Mouse (Mus musculus): ENCODE measurements around the gene Hnrnpk. TPM values are rescaled to one million over a fixed set of nuclear protein-coding genes. Genes with fewer than 3 reads are reported as not detected.
"Not testable (repeated sequence)": the region's sequence is repeated elsewhere in the genome, so short reads cannot be mapped to it uniquely, and the experiment has no call there.

Hnrnpk gene
- polyA plus RNA-seq, 1 experiment from 2014 or later: 2,219 TPM

DNA sequence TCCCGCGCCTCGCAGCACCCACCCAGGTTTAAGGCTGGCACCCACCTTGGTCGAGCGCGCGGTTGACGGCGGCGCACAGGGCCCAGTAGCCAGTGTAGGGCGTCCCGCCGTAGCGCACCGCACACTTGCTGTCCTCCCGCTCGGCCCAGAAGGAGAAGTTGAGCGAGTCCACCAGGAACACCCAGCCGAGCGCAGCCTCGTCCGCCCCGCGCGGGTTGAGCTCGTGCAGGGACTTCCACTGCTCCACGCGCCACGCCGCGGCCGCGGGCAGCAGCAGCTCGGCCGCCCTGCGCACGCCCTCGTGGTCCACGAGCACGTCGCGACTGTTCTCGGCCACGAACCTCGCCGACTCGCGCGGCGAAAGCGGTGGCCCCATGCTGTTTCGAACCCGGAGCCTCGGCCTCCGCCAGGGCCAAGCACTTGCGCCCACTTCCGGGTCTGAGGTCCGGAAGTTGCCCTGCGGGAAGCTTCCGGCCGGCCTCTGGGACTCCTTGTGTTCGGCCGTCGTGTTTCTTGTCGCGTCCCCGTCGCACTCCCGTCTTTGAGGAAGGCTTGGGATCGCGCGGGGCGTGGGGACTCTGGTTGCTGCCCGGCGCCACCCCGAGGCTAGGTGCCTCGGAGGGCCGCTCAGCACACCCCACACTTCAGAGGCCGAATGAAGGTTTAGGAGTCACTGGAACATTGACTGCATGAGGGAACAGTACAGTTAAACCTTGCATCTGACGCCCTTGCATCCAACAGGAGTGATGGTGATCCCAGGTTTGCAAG, 18.2 kb downstream of the Hnrnpk start, which contains the start of gene 2210016F16Rik:
Gene 2210016F16Rik, minus strand, starts transcription at position 447 of the 768 bp plus-strand sequence.
- peak; percentile 72 for DNase-seq (ENCODE audit: extremely low spot score, low spot score)
- 4% methylated on average over 80 of the region's 80 CpGs for WGBS

DNA sequence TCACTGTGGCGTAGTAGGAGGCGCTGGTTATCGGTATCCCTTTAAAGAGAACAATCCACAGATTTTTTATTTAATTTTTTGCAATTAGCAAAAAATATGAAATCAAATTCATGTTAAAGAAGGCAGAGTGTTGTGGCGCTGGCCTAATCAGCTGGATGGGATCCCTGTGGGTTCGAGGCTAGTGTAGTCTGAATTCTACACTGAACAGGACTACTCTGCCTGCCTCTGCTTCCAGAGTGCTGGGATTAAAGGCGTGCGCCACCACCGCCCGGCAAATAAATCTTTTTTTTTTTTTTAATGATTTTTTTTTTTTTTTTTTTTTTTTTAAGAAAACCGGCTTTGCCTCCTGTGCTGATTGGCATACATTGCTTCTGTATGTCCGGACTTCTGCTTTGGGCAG, 18.8 kb downstream of the Hnrnpk start:
- H3K4me3 ChIP-seq: peak overlapping the region; percentile 87
- peak overlapping the region; percentile 92 for H3K27ac ChIP-seq

More for the DNA sequence above, 18.2 kb downstream of the Hnrnpk start, which contains the start of gene 2210016F16Rik:
- Histone ChIP-seq H3K36me3 (replicated peaks) (peaks cover 39% of the 10 kb centered on the region), H3K4me3 (peak within 1 kb of the TSS; percentile 87), H3K9me3 (peaks cover 24% of the 10 kb centered on the region), H3K4me1 (peaks cover 18% of the 10 kb centered on the region), H3K27ac (peak within 1 kb of the TSS; percentile 92), H3K27me3 (ENCODE audit: poor library complexity, severe bottlenecking) (no peaks in the 10 kb centered on the region)

DNA sequence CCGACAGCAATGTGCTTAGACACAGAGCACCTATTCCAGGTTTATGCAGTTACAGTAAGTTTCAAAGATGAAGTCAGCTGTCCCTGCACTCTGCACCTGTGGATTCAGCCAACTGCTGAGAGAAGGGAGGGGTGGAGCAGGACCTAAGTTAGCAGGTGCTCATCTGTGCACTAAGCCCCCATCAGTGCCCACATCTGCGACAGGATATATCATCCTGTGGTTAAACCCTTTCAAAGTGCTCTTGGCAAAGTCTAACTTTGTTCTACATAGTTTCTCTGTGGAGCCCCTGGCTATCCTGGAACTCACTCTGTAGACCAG, 30.0 kb downstream of the Hnrnpk start:
- Histone ChIP-seq H3K9me3 (peaks cover 11% of the 10 kb centered on the region; the same call in 1 of the 2 replicates), H3K27ac (no peak overlapping the region), H3K27me3 (ENCODE audit: poor library complexity, severe bottlenecking) (no peaks in the 10 kb centered on the region), H3K4me3 (no peak overlapping the region), H3K4me1 (no peaks in the 10 kb centered on the region), H3K36me3 (replicated peaks) (no peaks in the 10 kb centered on the region)
- no peak for DNase-seq (ENCODE audit: extremely low spot score, low spot score)
- 93% methylated on average over 2 of the region's 2 CpGs for WGBS

More for the DNA sequence above, 18.8 kb downstream of the Hnrnpk start:
- WGBS: 62% methylated on average over 11 of the region's 11 CpGs
- H3K4me1 ChIP-seq: peaks cover 18% of the 10 kb centered on the region
- peaks cover 30% of the 10 kb centered on the region for H3K9me3 ChIP-seq
- no peak for DNase-seq (ENCODE audit: extremely low spot score, low spot score)
- H3K36me3 ChIP-seq (replicated peaks): peaks cover 39% of the 10 kb centered on the region
- H3K27me3 ChIP-seq (ENCODE audit: poor library complexity, severe bottlenecking): no peaks in the 10 kb centered on the region

DNA sequence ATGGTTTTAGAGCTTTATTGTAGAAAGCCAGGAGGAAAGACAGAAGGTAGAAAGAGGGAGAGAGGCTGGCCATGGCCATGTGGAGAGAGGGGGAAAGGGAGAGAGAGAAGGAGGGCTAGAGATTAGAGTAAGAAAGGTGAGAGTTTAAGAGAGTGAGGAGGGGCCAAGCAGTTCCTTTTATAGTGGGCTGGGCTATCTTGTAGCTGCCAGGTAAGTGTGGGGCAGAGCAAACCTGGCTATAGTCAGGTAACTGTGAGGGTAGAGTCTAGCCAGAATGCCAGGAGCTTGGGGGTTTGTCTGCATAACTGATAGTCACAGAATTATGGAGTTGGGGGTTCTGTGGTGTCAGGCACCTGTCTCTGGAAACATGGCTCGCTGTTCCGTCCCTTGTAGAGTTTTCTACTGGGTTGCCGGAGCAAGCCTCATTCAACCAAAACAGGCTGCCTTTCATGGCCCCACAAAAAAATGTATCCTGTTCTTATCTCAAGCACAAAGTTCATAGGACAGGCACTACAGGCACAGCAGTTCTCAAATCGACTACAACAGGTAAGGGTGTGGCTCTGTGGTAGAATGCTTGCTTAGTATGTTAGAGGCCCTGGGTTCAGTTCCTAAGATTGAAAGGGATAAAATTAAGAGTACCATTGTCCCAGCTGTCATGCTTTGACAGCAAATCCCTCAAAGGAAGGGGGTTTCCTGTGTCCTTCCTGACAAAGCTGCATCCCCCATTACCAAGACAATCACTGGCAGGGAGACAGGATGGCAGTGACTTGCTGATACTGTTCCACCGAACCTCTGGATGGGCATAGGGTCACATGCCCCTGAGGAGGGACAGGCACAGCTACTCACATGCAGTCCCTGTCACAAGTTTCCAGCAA, 30.6 kb downstream of the Hnrnpk start:
- peaks cover 11% of the 10 kb centered on the region; the same call in 1 of the 2 replicates for H3K9me3 ChIP-seq

DNA sequence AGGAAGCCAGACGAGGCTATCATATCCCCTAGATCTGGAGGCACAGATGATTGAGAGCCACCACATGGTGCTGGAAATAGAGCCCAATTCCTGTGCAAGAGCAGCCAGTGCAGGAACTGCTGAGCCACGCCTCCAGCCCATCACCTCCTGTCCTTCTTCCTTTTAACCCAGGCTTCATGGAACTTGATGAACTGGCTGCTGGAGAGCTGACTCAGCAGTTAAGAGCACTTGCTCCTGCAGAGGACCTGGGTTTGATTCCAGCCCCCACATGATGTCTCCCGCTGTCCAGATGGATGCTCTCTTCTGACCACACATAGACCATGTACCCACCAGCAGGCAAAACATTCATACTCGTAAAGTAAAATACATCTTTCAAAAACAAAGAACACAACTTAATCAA, 34.3 kb downstream of the Hnrnpk start:
- no peaks in the 10 kb centered on the region for H3K9me3 ChIP-seq
- H3K4me1 ChIP-seq: no peaks in the 10 kb centered on the region
- WGBS: 85% methylated on average over 4 of the region's 4 CpGs
- DNase-seq (ENCODE audit: extremely low spot score, low spot score): no peak
- H3K27me3 ChIP-seq (ENCODE audit: poor library complexity, severe bottlenecking): no peaks in the 10 kb centered on the region
- H3K36me3 ChIP-seq (replicated peaks): no peaks in the 10 kb centered on the region
- no peak overlapping the region for H3K27ac ChIP-seq
- H3K4me3 ChIP-seq: no peak overlapping the region

More for the DNA sequence above, 30.6 kb downstream of the Hnrnpk start:
- no peaks in the 10 kb centered on the region for H3K27me3 ChIP-seq (ENCODE audit: poor library complexity, severe bottlenecking)
- WGBS: 92% methylated on average over 5 of the region's 5 CpGs
- H3K4me1 ChIP-seq: no peaks in the 10 kb centered on the region
- no peak for DNase-seq (ENCODE audit: extremely low spot score, low spot score)
- H3K4me3 ChIP-seq: no peak overlapping the region
- H3K36me3 ChIP-seq (replicated peaks): no peaks in the 10 kb centered on the region
- no peak overlapping the region for H3K27ac ChIP-seq

DNA sequence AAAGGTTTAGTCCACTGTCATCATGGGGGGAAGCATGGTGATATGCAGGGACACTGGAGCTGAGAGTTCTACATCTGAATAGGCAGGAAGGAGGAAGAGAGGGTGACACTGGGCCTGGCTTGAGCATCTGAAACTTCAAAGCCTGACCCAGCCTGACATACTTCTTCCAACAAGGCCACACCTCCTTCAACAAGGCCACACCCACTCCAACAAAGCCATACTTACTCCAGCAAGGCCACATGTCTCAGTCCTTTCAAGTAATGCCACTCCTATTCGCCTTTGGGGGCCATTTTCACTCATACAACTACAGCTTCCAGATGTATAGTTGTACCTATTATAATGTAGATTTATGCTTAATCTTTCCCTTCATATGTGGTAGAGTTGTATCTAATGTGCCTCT, 35.5 kb downstream of the Hnrnpk start:
- DNase-seq (ENCODE audit: extremely low spot score, low spot score): no peak
- Histone ChIP-seq H3K4me3 (no peak overlapping the region), H3K27me3 (ENCODE audit: poor library complexity, severe bottlenecking) (no peaks in the 10 kb centered on the region), H3K4me1 (no peaks in the 10 kb centered on the region), H3K27ac (no peak overlapping the region), H3K36me3 (replicated peaks) (no peaks in the 10 kb centered on the region), H3K9me3 (no peaks in the 10 kb centered on the region)
- WGBS: 79% methylated on average over 1 of the region's 1 CpGs

DNA sequence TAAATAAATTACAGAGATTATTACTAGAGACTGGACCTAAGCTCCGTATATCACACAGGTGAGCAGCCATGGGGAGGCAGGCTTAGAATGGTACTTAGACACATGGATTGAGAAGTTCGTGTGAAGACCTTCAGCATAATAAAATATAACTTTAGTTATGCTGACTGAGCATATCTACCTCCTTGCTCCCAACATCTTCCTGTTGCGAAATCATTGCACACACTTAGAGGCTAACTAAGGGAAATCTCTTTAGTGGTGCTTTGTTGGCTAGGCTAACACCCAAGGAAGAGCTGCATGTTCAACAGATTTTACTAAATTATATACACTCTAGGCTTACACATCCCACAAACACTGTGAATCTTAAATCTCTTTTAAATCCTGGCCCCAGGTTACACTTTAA, 36.8 kb downstream of the Hnrnpk start:
- DNase-seq (ENCODE audit: extremely low spot score, low spot score): no peak
- no peak overlapping the region for H3K4me3 ChIP-seq
- no peak overlapping the region for H3K27ac ChIP-seq
- H3K9me3 ChIP-seq: 0 out of 2 replicates have a peak, but pooled peaks cover 3% of the 10 kb centered on the region
- no peaks in the 10 kb centered on the region for H3K27me3 ChIP-seq (ENCODE audit: poor library complexity, severe bottlenecking)
- 88% methylated on average over 3 of the region's 3 CpGs for WGBS
- no peaks in the 10 kb centered on the region for H3K36me3 ChIP-seq (replicated peaks)
- no peaks in the 10 kb centered on the region for H3K4me1 ChIP-seq

DNA sequence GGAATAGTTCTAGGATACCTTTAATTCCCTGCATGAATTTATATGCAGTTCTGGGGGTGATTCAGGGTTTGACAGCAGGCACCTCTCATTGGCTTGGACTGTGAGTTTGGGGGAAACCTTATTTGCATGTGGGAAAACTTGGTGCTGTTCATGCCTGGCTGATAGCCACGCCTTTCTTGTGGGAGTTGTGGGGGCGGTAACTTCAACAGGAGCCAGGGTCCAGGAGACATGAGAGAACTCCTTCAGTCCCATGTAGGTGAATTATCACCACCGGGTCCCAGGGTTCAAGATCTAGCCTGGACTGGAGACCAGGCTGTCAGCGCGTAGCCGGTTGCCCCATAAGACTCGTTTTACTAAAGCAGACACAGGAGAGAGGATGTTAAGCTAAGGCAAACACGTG, 38.0 kb downstream of the Hnrnpk start:
- not testable (repeated sequence) for H3K27me3 ChIP-seq (ENCODE audit: poor library complexity, severe bottlenecking); H3K36me3 ChIP-seq (replicated peaks); H3K4me3 ChIP-seq; H3K9me3 ChIP-seq; H3K27ac ChIP-seq; H3K4me1 ChIP-seq; DNase-seq (ENCODE audit: extremely low spot score, low spot score)
- WGBS: 89% methylated on average over 8 of the region's 8 CpGs

DNA sequence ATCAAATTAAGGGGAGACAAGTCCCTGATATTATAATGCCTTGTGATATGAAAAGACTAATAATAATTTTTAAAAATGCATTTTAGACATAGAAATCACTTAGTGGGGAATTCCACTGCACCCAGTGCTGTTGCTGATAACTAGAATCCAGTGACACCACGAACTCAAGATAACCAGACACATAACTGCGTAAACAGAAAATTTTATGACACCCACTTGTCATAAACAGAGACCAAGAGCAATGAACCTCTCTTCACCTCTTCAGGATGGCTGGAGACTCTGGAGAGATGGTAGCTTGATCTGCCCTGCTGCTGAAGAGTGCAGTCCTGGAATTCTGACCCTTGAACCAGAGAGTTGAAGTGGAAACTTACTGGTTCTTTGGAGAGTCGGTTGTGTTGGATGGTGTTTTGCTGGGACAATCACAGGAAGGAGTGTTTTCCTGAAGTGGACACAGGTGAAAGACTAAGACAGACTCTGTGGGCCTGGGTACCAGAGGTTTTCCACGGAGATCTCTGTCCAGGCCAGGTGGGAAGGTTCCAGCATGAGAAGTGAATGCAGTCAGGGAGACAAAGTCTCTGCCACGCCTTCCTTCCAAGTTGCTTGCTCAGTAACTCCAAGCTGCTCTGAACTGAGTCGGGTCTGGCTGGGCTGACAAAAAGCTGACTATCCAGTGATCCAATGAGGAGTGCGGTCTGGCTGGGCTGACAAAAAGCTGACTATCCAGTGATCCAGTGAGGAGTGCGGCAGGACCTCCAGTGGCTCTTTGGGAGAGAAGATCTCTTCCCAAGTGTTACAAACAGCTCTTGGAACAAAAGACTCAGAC, 38.6 kb downstream of the Hnrnpk start:
- no peak overlapping the region for H3K4me3 ChIP-seq
- no peaks in the 10 kb centered on the region for H3K27me3 ChIP-seq (ENCODE audit: poor library complexity, severe bottlenecking)
- H3K4me1 ChIP-seq: no peaks in the 10 kb centered on the region
- H3K9me3 ChIP-seq: 0 out of 2 replicates have a peak, but pooled peaks cover 3% of the 10 kb centered on the region
- H3K36me3 ChIP-seq (replicated peaks): no peaks in the 10 kb centered on the region
- no peak overlapping the region for H3K27ac ChIP-seq
- 82% methylated on average over 8 of the region's 8 CpGs for WGBS
- no peak for DNase-seq (ENCODE audit: extremely low spot score, low spot score)

DNA sequence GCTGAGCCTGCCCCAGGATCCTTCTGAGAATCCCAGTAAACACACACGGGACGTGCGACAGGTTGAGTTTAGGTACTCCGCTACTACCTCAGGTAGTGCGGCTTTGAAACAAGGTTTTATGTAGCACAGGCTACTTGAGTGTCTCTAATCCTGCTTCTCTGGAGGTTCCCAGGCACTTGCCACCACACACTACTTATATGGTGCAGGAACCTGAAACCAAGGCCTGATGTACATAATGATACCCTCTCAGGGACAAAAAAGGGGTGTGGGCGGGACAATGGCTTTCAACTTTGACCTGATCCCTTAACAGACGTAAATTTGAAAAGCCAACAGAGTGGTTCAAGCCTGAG, 43.9 kb downstream of the Hnrnpk start:
- Histone ChIP-seq H3K4me1 (peaks cover 12% of the 10 kb centered on the region), H3K27me3 (ENCODE audit: poor library complexity, severe bottlenecking) (peaks cover 21% of the 10 kb centered on the region), H3K27ac (0 out of 2 replicates have a peak overlapping the region, but pooled peaks have one; percentile 85), H3K36me3 (replicated peaks) (no peaks in the 10 kb centered on the region), H3K4me3 (peak overlapping the region; percentile 81), H3K9me3 (0 out of 2 replicates have a peak, but pooled peaks cover 3% of the 10 kb centered on the region)
- DNase-seq (ENCODE audit: extremely low spot score, low spot score): no peak
- WGBS: 4% methylated on average over 7 of the region's 7 CpGs

DNA sequence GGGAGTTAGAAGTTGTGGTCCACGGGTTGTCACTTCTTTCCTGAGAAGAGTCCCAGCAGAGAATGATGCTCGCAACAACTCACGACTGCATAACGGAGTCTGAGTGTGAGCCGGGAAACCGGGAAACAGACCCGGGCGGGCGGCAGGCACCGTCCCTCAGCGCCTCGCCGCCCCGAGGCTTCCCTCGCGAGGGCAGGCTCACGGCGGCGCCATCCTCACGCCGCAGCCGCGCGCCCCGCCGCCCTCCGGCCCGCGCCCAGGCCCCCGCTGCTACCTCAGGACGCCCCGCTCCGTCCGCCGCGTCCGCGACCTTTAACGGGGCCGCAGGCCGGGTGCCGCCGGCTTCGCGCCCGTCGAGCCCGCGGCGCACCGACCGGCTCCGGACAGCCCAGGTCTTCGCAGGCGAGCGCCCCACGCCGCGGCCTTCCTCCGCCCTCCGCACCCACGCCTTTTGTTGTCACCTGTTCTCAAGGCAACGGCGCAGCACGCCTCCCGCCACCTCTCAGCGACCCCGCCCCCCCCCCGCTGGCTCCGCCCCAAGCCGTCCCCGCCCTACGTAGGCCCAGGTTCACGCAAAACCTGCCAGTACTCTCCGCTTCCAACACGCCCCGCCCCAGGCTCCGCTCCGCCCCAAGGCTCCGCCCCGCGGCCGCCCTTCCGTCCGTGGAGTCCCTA, 44.4 kb downstream of the Hnrnpk start, which contains the start of gene Kif27:
Gene Kif27, minus strand, starts transcription at position 494 of the 675 bp plus-strand sequence.
- no peaks in the 10 kb centered on the region for H3K36me3 ChIP-seq (replicated peaks)
- H3K4me1 ChIP-seq: peaks cover 12% of the 10 kb centered on the region
- peak; percentile 90 for DNase-seq (ENCODE audit: extremely low spot score, low spot score)
- peak within 1 kb of the TSS; percentile 85 for H3K27ac ChIP-seq
- H3K27me3 ChIP-seq (ENCODE audit: poor library complexity, severe bottlenecking): peaks cover 21% of the 10 kb centered on the region
- peak within 1 kb of the TSS; percentile 81 for H3K4me3 ChIP-seq
- WGBS: 1% methylated on average over 84 of the region's 85 CpGs
- H3K9me3 ChIP-seq: 0 out of 2 replicates have a peak, but pooled peaks cover 3% of the 10 kb centered on the region

DNA sequence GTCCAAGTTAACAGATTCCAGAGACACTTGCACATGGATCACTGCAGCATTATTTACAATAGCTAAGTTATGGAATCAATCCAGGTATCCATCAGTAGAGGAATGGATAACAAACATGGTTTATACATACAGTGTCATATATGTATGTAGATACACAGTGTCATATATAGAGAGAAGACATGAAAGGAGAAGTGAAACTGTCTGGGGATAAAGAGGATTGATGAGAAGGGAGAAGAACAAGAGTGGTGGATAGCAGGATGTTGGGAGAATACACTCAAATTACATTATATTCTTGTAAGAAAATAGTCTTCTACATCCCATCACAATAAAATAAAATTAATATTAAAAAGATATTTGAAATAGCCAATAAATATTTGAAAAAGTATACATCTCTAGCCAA, 50.1 kb downstream of the Hnrnpk start:
- peaks cover 17% of the 10 kb centered on the region for H3K27me3 ChIP-seq (ENCODE audit: poor library complexity, severe bottlenecking)
- H3K9me3 ChIP-seq: no peaks in the 10 kb centered on the region
- H3K4me1 ChIP-seq: no peaks in the 10 kb centered on the region
- no peaks in the 10 kb centered on the region for H3K36me3 ChIP-seq (replicated peaks)
- DNase-seq (ENCODE audit: extremely low spot score, low spot score): no peak
- H3K4me3 ChIP-seq: no peak overlapping the region
- no peak overlapping the region for H3K27ac ChIP-seq

Data from forebrain, embryonic 10.5 days (tissue).